Mouse (Mus musculus): ENCODE results near the gene Wdfy4. TPM values are rescaled to one million over a fixed set of nuclear protein-coding genes. Genes with fewer than 3 reads are reported as not detected.

Wdfy4 gene
- polyA plus RNA-seq, 1 experiment = not detected

- Histone ChIP-seq H3K36me3 (ENCODE audit: control insufficient read depth, insufficient read depth, low read length, poor library complexity, severe bottlenecking) (no peaks in the 10 kb centered on the region), H3K9me3 (replicated peaks; ENCODE audit: control insufficient read depth, insufficient read depth, low read length, poor library complexity, severe bottlenecking) (0 out of 2 replicates have a peak, but pooled peaks cover 3% of the 10 kb centered on the region), H3K27me3 (ENCODE audit: control insufficient read depth, insufficient read depth, low read length, poor library complexity, severe bottlenecking) (no peaks in the 10 kb centered on the region), H3K4me1 (ENCODE audit: control insufficient read depth, insufficient read depth, low read length) (no peaks in the 10 kb centered on the region), H3K27ac (ENCODE audit: insufficient read depth, low read length) (no peak overlapping the region), H3K9ac (ENCODE audit: low read depth, poor library complexity, severe bottlenecking) (no peak overlapping the region), H3K4me3 (ENCODE audit: low read depth, low read length) (no peak overlapping the region)
- TF ChIP-seq POLR2A (IDR thresholded peaks at IDR 0.05; ENCODE audit: insufficient read depth, low read length) (no peak), EP300 (IDR thresholded peaks at IDR 0.05; ENCODE audit: insufficient read depth, low read depth, low read length) (no peak), CTCF (IDR thresholded peaks at IDR 0.05; ENCODE audit: low read depth, low read length) (no peak)
Measured at GRCm38 (mm10) chr14:33189230-33189629, 3.9 kb upstream of the Wdfy4 start.

- no peaks in the 10 kb centered on the region for H3K27me3 ChIP-seq (ENCODE audit: control insufficient read depth, insufficient read depth, low read length, poor library complexity, severe bottlenecking)
Measured at GRCm38 (mm10) chr14:33187201-33187600, 1.9 kb upstream of the Wdfy4 start.

DNA sequence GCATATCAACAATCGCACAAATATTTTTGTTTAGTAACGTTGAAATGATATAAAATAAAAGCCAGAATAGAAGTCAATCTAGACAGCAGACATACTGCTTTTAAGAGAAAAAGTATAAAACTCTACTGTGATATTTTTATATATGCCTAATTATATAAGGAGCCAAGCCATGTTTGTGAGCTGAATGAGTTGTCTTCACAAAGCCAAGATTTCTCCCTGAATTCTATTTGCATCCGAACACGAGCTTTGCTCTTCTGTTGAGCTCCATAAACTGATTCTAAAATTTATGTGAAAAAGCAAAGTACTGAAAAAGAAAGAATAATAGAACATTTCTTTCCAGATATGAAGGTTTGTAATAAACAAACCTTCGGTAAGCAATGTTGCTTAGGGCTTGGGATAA, 5.2 kb downstream of the Wdfy4 start:
- no peak for TF ChIP-seq POLR2A (IDR thresholded peaks at IDR 0.05; ENCODE audit: insufficient read depth, low read length)
- no peak for TF ChIP-seq CTCF (IDR thresholded peaks at IDR 0.05; ENCODE audit: low read depth, low read length)
- no peak for TF ChIP-seq EP300 (IDR thresholded peaks at IDR 0.05; ENCODE audit: insufficient read depth, low read depth, low read length)
- Histone ChIP-seq H3K9me3 (replicated peaks; ENCODE audit: control insufficient read depth, insufficient read depth, low read length, poor library complexity, severe bottlenecking) (no peaks in the 10 kb centered on the region), H3K27me3 (ENCODE audit: control insufficient read depth, insufficient read depth, low read length, poor library complexity, severe bottlenecking) (no peaks in the 10 kb centered on the region; the same call in 1 of the 2 replicates), H3K4me1 (ENCODE audit: control insufficient read depth, insufficient read depth, low read length) (no peaks in the 10 kb centered on the region), H3K9ac (ENCODE audit: low read depth, poor library complexity, severe bottlenecking) (no peak overlapping the region), H3K27ac (ENCODE audit: insufficient read depth, low read length) (no peak overlapping the region), H3K4me3 (ENCODE audit: low read depth, low read length) (no peak overlapping the region), H3K36me3 (ENCODE audit: control insufficient read depth, insufficient read depth, low read length, poor library complexity, severe bottlenecking) (no peaks in the 10 kb centered on the region)

More at GRCm38 (mm10) chr14:33187201-33187600, 1.9 kb upstream of the Wdfy4 start:
- no peak for TF ChIP-seq EP300 (IDR thresholded peaks at IDR 0.05; ENCODE audit: insufficient read depth, low read depth, low read length)
- TF ChIP-seq CTCF (IDR thresholded peaks at IDR 0.05; ENCODE audit: low read depth, low read length) = no peak
- no peak for TF ChIP-seq POLR2A (IDR thresholded peaks at IDR 0.05; ENCODE audit: insufficient read depth, low read length)
- Histone ChIP-seq H3K27ac (ENCODE audit: insufficient read depth, low read length) (no peak overlapping the region), H3K36me3 (ENCODE audit: control insufficient read depth, insufficient read depth, low read length, poor library complexity, severe bottlenecking) (no peaks in the 10 kb centered on the region), H3K9me3 (replicated peaks; ENCODE audit: control insufficient read depth, insufficient read depth, low read length, poor library complexity, severe bottlenecking) (0 out of 2 replicates have a peak, but pooled peaks cover 3% of the 10 kb centered on the region), H3K9ac (ENCODE audit: low read depth, poor library complexity, severe bottlenecking) (no peak overlapping the region), H3K4me3 (ENCODE audit: low read depth, low read length) (no peak overlapping the region), H3K4me1 (ENCODE audit: control insufficient read depth, insufficient read depth, low read length) (no peaks in the 10 kb centered on the region)

GRCm38 (mm10) chr14:33175059-33175821, 10.1 kb downstream of the Wdfy4 start:
- no peak overlapping the region for H3K9ac ChIP-seq (ENCODE audit: low read depth, poor library complexity, severe bottlenecking)
- no peaks in the 10 kb centered on the region for H3K9me3 ChIP-seq (replicated peaks; ENCODE audit: control insufficient read depth, insufficient read depth, low read length, poor library complexity, severe bottlenecking)
- H3K36me3 ChIP-seq (ENCODE audit: control insufficient read depth, insufficient read depth, low read length, poor library complexity, severe bottlenecking) = no peaks in the 10 kb centered on the region
- no peaks in the 10 kb centered on the region for H3K4me1 ChIP-seq (ENCODE audit: control insufficient read depth, insufficient read depth, low read length)
- H3K4me3 ChIP-seq (ENCODE audit: low read depth, low read length) = no peak overlapping the region
- no peaks in the 10 kb centered on the region; the same call in 1 of the 2 replicates for H3K27me3 ChIP-seq (ENCODE audit: control insufficient read depth, insufficient read depth, low read length, poor library complexity, severe bottlenecking)
- TF ChIP-seq CTCF (IDR thresholded peaks at IDR 0.05; ENCODE audit: low read depth, low read length) (no peak), EP300 (IDR thresholded peaks at IDR 0.05; ENCODE audit: insufficient read depth, low read depth, low read length) (no peak), POLR2A (IDR thresholded peaks at IDR 0.05; ENCODE audit: insufficient read depth, low read length) (no peak)
- H3K27ac ChIP-seq (ENCODE audit: insufficient read depth, low read length) = no peak overlapping the region

GRCm38 (mm10) chr14:33171942-33172341, 13.4 kb downstream of the Wdfy4 start:
- H3K4me1 ChIP-seq (ENCODE audit: control insufficient read depth, insufficient read depth, low read length) = no peaks in the 10 kb centered on the region
- no peaks in the 10 kb centered on the region for H3K36me3 ChIP-seq (ENCODE audit: control insufficient read depth, insufficient read depth, low read length, poor library complexity, severe bottlenecking)
- no peaks in the 10 kb centered on the region; the same call in 1 of the 2 replicates for H3K27me3 ChIP-seq (ENCODE audit: control insufficient read depth, insufficient read depth, low read length, poor library complexity, severe bottlenecking)
- no peaks in the 10 kb centered on the region for H3K9me3 ChIP-seq (replicated peaks; ENCODE audit: control insufficient read depth, insufficient read depth, low read length, poor library complexity, severe bottlenecking)
- no peak overlapping the region for H3K27ac ChIP-seq (ENCODE audit: insufficient read depth, low read length)
- TF ChIP-seq EP300 (IDR thresholded peaks at IDR 0.05; ENCODE audit: insufficient read depth, low read depth, low read length) (no peak), CTCF (IDR thresholded peaks at IDR 0.05; ENCODE audit: low read depth, low read length) (no peak), POLR2A (IDR thresholded peaks at IDR 0.05; ENCODE audit: insufficient read depth, low read length) (no peak)
- no peak overlapping the region for H3K4me3 ChIP-seq (ENCODE audit: low read depth, low read length)
- H3K9ac ChIP-seq (ENCODE audit: low read depth, poor library complexity, severe bottlenecking) = no peak overlapping the region

GRCm38 (mm10) chr14:33168750-33169149, 16.6 kb downstream of the Wdfy4 start:
- Histone ChIP-seq H3K4me3 (ENCODE audit: low read depth, low read length) (no peak overlapping the region), H3K27ac (ENCODE audit: insufficient read depth, low read length) (no peak overlapping the region), H3K4me1 (ENCODE audit: control insufficient read depth, insufficient read depth, low read length) (no peaks in the 10 kb centered on the region), H3K9ac (ENCODE audit: low read depth, poor library complexity, severe bottlenecking) (no peak overlapping the region), H3K9me3 (replicated peaks; ENCODE audit: control insufficient read depth, insufficient read depth, low read length, poor library complexity, severe bottlenecking) (no peaks in the 10 kb centered on the region), H3K27me3 (ENCODE audit: control insufficient read depth, insufficient read depth, low read length, poor library complexity, severe bottlenecking) (no peaks in the 10 kb centered on the region), H3K36me3 (ENCODE audit: control insufficient read depth, insufficient read depth, low read length, poor library complexity, severe bottlenecking) (no peaks in the 10 kb centered on the region)
- TF ChIP-seq EP300 (IDR thresholded peaks at IDR 0.05; ENCODE audit: insufficient read depth, low read depth, low read length) (no peak), CTCF (IDR thresholded peaks at IDR 0.05; ENCODE audit: low read depth, low read length) (no peak), POLR2A (IDR thresholded peaks at IDR 0.05; ENCODE audit: insufficient read depth, low read length) (no peak)

All from ES-Bruce4 (cell line).